Mouse (Mus musculus): ENCODE measurements around the gene Tpm1. TPM values are rescaled to one million over a fixed set of nuclear protein-coding genes. Genes with fewer than 3 reads are reported as not detected.

The Tpm1 gene
- polyA plus RNA-seq (2017; shearing (Covaris generic)): 30.6 TPM

GRCm38 (mm10) chr9:67049086-67049824 lies at the start of gene Tpm1:
Gene Tpm1 (minus strand): TSS chr9:67049406.

GRCm38 (mm10) chr9:66975239-66975645 lies 74.0 kb downstream of the Tpm1 start, which contains the start of gene Lactb:
Gene Lactb (minus strand): TSS chr9:66975484.

Other genes with a start within 250 kb of the Tpm1 start
- gene Aph1c, start 214.7 kb downstream of the Tpm1 start, polyA plus RNA-seq (2017; shearing (Covaris generic)): not detected
- 293 TPM for gene Rab8b, start 129.7 kb downstream of the Tpm1 start, polyA plus RNA-seq (2017; shearing (Covaris generic))
- gene Rps27l, start 103.3 kb downstream of the Tpm1 start, polyA plus RNA-seq (2017; shearing (Covaris generic)): 96.0 TPM
- 17.8 TPM for gene Lactb, start 73.9 kb downstream of the Tpm1 start, polyA plus RNA-seq (2017; shearing (Covaris generic))